Mouse (Mus musculus) left cerebral cortex, adult 9 months (tissue): ENCODE measurements around the gene Usp18.

Experiments used
- DNase-seq, 2 experiments: peaks; one replicate each; pipeline ENCODE4 v3.0.0; 2022; ENCODE audit warnings: low spot score in 2 of 2

The Usp18 gene

GRCm38 (mm10) chr6:121224993-121225392 is 20.7 kb upstream of the Usp18 start:
- DNase-seq = no peak

GRCm38 (mm10) chr6:121226043-121226442 is 19.7 kb upstream of the Usp18 start:
- no peak for DNase-seq

- DNase-seq = no peak
Observed at GRCm38 (mm10) chr6:121226744-121227143, 19.0 kb upstream of the Usp18 start.

GRCm38 (mm10) chr6:121228421-121228820 is 17.3 kb upstream of the Usp18 start:
- DNase-seq = no peak

- DNase-seq = no peak
Observed at GRCm38 (mm10) chr6:121232652-121233051, 13.1 kb upstream of the Usp18 start.

- no peak for DNase-seq
Observed at GRCm38 (mm10) chr6:121236386-121236785, 9.3 kb upstream of the Usp18 start.

- no peak for DNase-seq
Observed at GRCm38 (mm10) chr6:121238209-121238608, 7.5 kb upstream of the Usp18 start.

GRCm38 (mm10) chr6:121241780-121242179 is 3.9 kb upstream of the Usp18 start:
- no peak for DNase-seq

- no peak for DNase-seq
Observed at GRCm38 (mm10) chr6:121243161-121243560, 2.5 kb upstream of the Usp18 start.

GRCm38 (mm10) chr6:121246037-121246361 is 293 bp downstream of the Usp18 start:
- DNase-seq = no peak

GRCm38 (mm10) chr6:121250406-121250805 is 4.7 kb downstream of the Usp18 start:
- DNase-seq = no peak

- no peak for DNase-seq
Observed at GRCm38 (mm10) chr6:121251256-121251655, 5.5 kb downstream of the Usp18 start.

GRCm38 (mm10) chr6:121260548-121260947 is 14.8 kb downstream of the Usp18 start:
- DNase-seq = peak in 1 of 2 experiments; percentile 81

- DNase-seq = no peak
Observed at GRCm38 (mm10) chr6:121261233-121261632, 15.5 kb downstream of the Usp18 start.

- no peak for DNase-seq
Observed at GRCm38 (mm10) chr6:121262004-121262403, 16.3 kb downstream of the Usp18 start.

GRCm38 (mm10) chr6:121262496-121262895 is 16.8 kb downstream of the Usp18 start:
- no peak for DNase-seq

GRCm38 (mm10) chr6:121270156-121270555 is 24.4 kb downstream of the Usp18 start:
- DNase-seq = no peak

- DNase-seq = no peak
Observed at GRCm38 (mm10) chr6:121271707-121272074, 26.0 kb downstream of the Usp18 start.

- peak; percentile 28 to 87 for DNase-seq
Observed at GRCm38 (mm10) chr6:121272075-121272800, 26.5 kb downstream of the Usp18 start.

GRCm38 (mm10) chr6:121274356-121274755 is 28.6 kb downstream of the Usp18 start:
- peak in 1 of 2 experiments; percentile 37 for DNase-seq

GRCm38 (mm10) chr6:121284132-121284531 is 38.4 kb downstream of the Usp18 start:
- no peak for DNase-seq

GRCm38 (mm10) chr6:121299317-121299716 is 53.6 kb downstream of the Usp18 start:
- DNase-seq = no peak

GRCm38 (mm10) chr6:121299954-121300353 is 54.2 kb downstream of the Usp18 start, which contains the start of gene Slc6a13:
Gene Slc6a13, plus strand, starts transcription at chr6:121300227.
- DNase-seq = no peak

- no peak for DNase-seq
Observed at GRCm38 (mm10) chr6:121300504-121300903, 54.8 kb downstream of the Usp18 start.
